Mouse (Mus musculus): ENCODE measurements around the gene Rnf150. TPM values are rescaled to one million over a fixed set of nuclear protein-coding genes. Genes with fewer than 3 reads are reported as not detected.

Rnf150 gene
- polyA plus RNA-seq, 1 experiment from 2014 or later, result 0.13 TPM

DNA sequence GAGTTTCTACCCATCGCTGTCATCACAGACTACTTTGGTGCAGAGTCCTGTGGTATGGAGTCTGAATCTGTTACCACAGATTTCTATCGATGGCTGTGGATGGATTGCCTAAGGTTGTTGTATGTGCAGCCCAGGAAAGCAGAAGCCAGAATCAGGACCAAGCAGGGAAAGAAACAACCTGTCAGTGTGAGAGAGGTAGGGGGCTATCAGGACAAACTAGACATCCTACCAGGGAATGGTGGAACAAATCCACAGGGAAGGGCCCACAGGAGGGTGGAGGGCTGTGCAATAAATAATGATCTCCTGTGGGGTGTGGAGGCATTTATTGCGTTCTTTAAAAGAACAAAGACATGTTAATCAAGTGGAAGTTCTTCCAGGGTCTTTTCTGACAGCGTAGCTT is 56.5 kb downstream of the Rnf150 start:
- Histone ChIP-seq H3K9me3 (replicated peaks; ENCODE audit: control insufficient read depth, low read length) (no peaks in the 10 kb centered on the region), H3K4me2 (ENCODE audit: low read depth, low read length) (no peak overlapping the region), H3K4me1 (ENCODE audit: control insufficient read depth, low read depth, low read length) (no peaks in the 10 kb centered on the region), H3K27me3 (ENCODE audit: control insufficient read depth, insufficient read depth, low read depth, low read length) (no peaks in the 10 kb centered on the region), H3K9ac (ENCODE audit: low read depth, low read length) (no peak overlapping the region), H3K36me3 (ENCODE audit: control insufficient read depth, insufficient read depth) (no peaks in the 10 kb centered on the region), H3K27ac (ENCODE audit: low read length) (no peak overlapping the region), H3K4me3 (ENCODE audit: low read depth, low read length) (no peak overlapping the region)
- no peak for ATAC-seq (ENCODE audit: low read depth)
- WGBS (ENCODE audit: insufficient replicate concordance), result 60% methylated on average over 4 of the region's 4 CpGs

- no peak overlapping the region for H3K27ac ChIP-seq (ENCODE audit: low read length)
- ATAC-seq (ENCODE audit: low read depth), result no peak
- WGBS (ENCODE audit: insufficient replicate concordance), result 54% methylated on average over 4 of the region's 4 CpGs
Observed at GRCm38 (mm10) chr8:82920124-82920523, 57.0 kb downstream of the Rnf150 start.

DNA sequence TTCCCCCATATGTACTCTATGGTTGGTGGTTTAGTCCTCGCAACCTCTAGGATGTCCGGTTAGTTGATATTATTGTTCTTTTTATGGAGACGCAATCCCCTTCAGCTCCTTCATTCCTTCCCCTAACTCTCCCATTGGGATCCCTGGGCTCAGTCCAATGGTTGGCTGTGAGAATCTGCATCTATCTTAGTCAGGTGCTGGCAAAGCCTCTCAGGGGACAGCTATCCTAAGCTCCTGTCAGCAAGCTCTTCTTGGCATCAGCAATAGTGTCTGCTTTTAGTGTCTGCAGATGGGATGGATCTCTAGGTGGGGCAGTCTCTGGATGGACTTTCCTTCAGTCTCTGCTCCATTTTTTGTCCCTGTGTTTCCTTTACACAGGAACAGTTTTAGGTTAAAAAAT is 62.1 kb downstream of the Rnf150 start:
- no peak overlapping the region for H3K27ac ChIP-seq (ENCODE audit: low read length)
- ATAC-seq (ENCODE audit: low read depth), result no peak

More at GRCm38 (mm10) chr8:82920124-82920523, 57.0 kb downstream of the Rnf150 start:
- H3K9ac ChIP-seq (ENCODE audit: low read depth, low read length), result no peak overlapping the region
- no peaks in the 10 kb centered on the region for H3K9me3 ChIP-seq (replicated peaks; ENCODE audit: control insufficient read depth, low read length)
- no peak overlapping the region for H3K4me2 ChIP-seq (ENCODE audit: low read depth, low read length)
- H3K27me3 ChIP-seq (ENCODE audit: control insufficient read depth, insufficient read depth, low read depth, low read length), result no peaks in the 10 kb centered on the region
- no peak overlapping the region for H3K4me3 ChIP-seq (ENCODE audit: low read depth, low read length)
- H3K36me3 ChIP-seq (ENCODE audit: control insufficient read depth, insufficient read depth), result no peaks in the 10 kb centered on the region
- H3K4me1 ChIP-seq (ENCODE audit: control insufficient read depth, low read depth, low read length), result no peaks in the 10 kb centered on the region

DNA sequence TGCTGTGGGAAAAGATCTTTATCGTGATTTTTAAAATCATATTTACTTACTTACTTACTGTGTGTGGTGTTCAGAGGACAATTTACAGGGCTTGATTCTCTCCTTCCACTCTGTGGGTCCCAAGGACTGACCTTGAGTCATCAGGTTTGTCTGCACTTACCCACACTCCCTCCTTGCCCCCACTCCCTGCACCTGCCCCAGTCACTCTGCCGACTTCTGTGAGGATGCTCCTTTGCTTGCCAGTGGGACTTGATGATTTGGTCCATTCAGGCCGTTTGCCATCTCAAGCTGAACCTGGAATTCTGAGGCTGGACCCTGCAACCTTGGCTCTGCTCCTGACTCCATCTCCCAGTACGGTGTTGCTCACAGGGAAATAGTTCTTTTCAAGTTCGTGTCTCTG is 63.4 kb downstream of the Rnf150 start:
- Histone ChIP-seq H3K4me3 (ENCODE audit: low read depth, low read length) (no peak overlapping the region), H3K9ac (ENCODE audit: low read depth, low read length) (no peak overlapping the region), H3K27ac (ENCODE audit: low read length) (no peak overlapping the region), H3K36me3 (ENCODE audit: control insufficient read depth, insufficient read depth) (no peaks in the 10 kb centered on the region), H3K27me3 (ENCODE audit: control insufficient read depth, insufficient read depth, low read depth, low read length) (no peaks in the 10 kb centered on the region), H3K9me3 (replicated peaks; ENCODE audit: control insufficient read depth, low read length) (no peaks in the 10 kb centered on the region), H3K4me2 (ENCODE audit: low read depth, low read length) (no peak overlapping the region), H3K4me1 (ENCODE audit: control insufficient read depth, low read depth, low read length) (no peaks in the 10 kb centered on the region)
- no peak for ATAC-seq (ENCODE audit: low read depth)
- WGBS (ENCODE audit: insufficient replicate concordance), result 61% methylated on average over 5 of the region's 5 CpGs

More for the DNA sequence above, 62.1 kb downstream of the Rnf150 start:
- Histone ChIP-seq H3K27me3 (ENCODE audit: control insufficient read depth, insufficient read depth, low read depth, low read length) (no peaks in the 10 kb centered on the region), H3K4me1 (ENCODE audit: control insufficient read depth, low read depth, low read length) (no peaks in the 10 kb centered on the region), H3K9me3 (replicated peaks; ENCODE audit: control insufficient read depth, low read length) (no peaks in the 10 kb centered on the region), H3K4me3 (ENCODE audit: low read depth, low read length) (no peak overlapping the region), H3K9ac (ENCODE audit: low read depth, low read length) (no peak overlapping the region), H3K36me3 (ENCODE audit: control insufficient read depth, insufficient read depth) (no peaks in the 10 kb centered on the region), H3K4me2 (ENCODE audit: low read depth, low read length) (no peak overlapping the region)
- WGBS (ENCODE audit: insufficient replicate concordance), result 82% methylated on average over 3 of the region's 3 CpGs

- Histone ChIP-seq H3K4me3 (ENCODE audit: low read depth, low read length) (no peak overlapping the region), H3K36me3 (ENCODE audit: control insufficient read depth, insufficient read depth) (no peaks in the 10 kb centered on the region), H3K9me3 (replicated peaks; ENCODE audit: control insufficient read depth, low read length) (no peaks in the 10 kb centered on the region), H3K9ac (ENCODE audit: low read depth, low read length) (no peak overlapping the region), H3K27me3 (ENCODE audit: control insufficient read depth, insufficient read depth, low read depth, low read length) (no peaks in the 10 kb centered on the region), H3K4me2 (ENCODE audit: low read depth, low read length) (no peak overlapping the region), H3K4me1 (ENCODE audit: control insufficient read depth, low read depth, low read length) (no peaks in the 10 kb centered on the region), H3K27ac (ENCODE audit: low read length) (no peak overlapping the region)
- 75% methylated on average over 7 of the region's 7 CpGs for WGBS (ENCODE audit: insufficient replicate concordance)
- ATAC-seq (ENCODE audit: low read depth), result no peak
Observed at GRCm38 (mm10) chr8:82931554-82931953, 68.4 kb downstream of the Rnf150 start.

DNA sequence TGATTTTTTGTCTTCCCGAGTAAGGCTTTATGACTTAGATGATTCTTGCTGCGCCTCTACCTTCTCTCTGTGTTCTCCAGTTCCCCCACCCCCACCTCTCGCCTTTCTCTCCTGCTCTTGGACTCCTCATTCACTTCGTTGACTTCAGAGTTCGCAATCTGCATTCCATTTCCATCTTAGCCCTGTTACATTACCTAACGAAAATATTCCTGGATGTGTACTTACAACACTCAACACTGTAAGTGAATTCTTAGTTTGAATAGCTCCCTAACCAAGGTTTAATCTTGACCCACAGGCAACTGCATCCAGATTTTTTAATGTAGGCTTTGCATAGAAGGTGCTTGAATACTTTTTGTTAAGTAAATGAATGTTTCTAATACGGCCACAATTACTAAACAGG is 73.0 kb downstream of the Rnf150 start:
- no peak overlapping the region for H3K9ac ChIP-seq (ENCODE audit: low read depth, low read length)
- H3K27me3 ChIP-seq (ENCODE audit: control insufficient read depth, insufficient read depth, low read depth, low read length), result no peaks in the 10 kb centered on the region
- H3K9me3 ChIP-seq (replicated peaks; ENCODE audit: control insufficient read depth, low read length), result no peaks in the 10 kb centered on the region
- no peak for ATAC-seq (ENCODE audit: low read depth)
- 58% methylated on average over 7 of the region's 7 CpGs for WGBS (ENCODE audit: insufficient replicate concordance)
- no peaks in the 10 kb centered on the region for H3K36me3 ChIP-seq (ENCODE audit: control insufficient read depth, insufficient read depth)
- H3K27ac ChIP-seq (ENCODE audit: low read length), result no peak overlapping the region
- H3K4me1 ChIP-seq (ENCODE audit: control insufficient read depth, low read depth, low read length), result no peaks in the 10 kb centered on the region
- H3K4me3 ChIP-seq (ENCODE audit: low read depth, low read length), result no peak overlapping the region
- H3K4me2 ChIP-seq (ENCODE audit: low read depth, low read length), result no peak overlapping the region

GRCm38 (mm10) chr8:82936866-82937265 is 73.7 kb downstream of the Rnf150 start:
- Histone ChIP-seq H3K9me3 (replicated peaks; ENCODE audit: control insufficient read depth, low read length) (no peaks in the 10 kb centered on the region), H3K36me3 (ENCODE audit: control insufficient read depth, insufficient read depth) (no peaks in the 10 kb centered on the region), H3K9ac (ENCODE audit: low read depth, low read length) (no peak overlapping the region), H3K4me2 (ENCODE audit: low read depth, low read length) (no peak overlapping the region), H3K4me1 (ENCODE audit: control insufficient read depth, low read depth, low read length) (no peaks in the 10 kb centered on the region), H3K4me3 (ENCODE audit: low read depth, low read length) (no peak overlapping the region), H3K27me3 (ENCODE audit: control insufficient read depth, insufficient read depth, low read depth, low read length) (no peaks in the 10 kb centered on the region), H3K27ac (ENCODE audit: low read length) (no peak overlapping the region)
- 66% methylated on average over 4 of the region's 4 CpGs for WGBS (ENCODE audit: insufficient replicate concordance)
- no peak for ATAC-seq (ENCODE audit: low read depth)

- Histone ChIP-seq H3K4me2 (ENCODE audit: low read depth, low read length) (no peak overlapping the region), H3K27me3 (ENCODE audit: control insufficient read depth, insufficient read depth, low read depth, low read length) (no peaks in the 10 kb centered on the region), H3K27ac (ENCODE audit: low read length) (no peak overlapping the region), H3K9me3 (replicated peaks; ENCODE audit: control insufficient read depth, low read length) (no peaks in the 10 kb centered on the region), H3K9ac (ENCODE audit: low read depth, low read length) (no peak overlapping the region), H3K4me3 (ENCODE audit: low read depth, low read length) (no peak overlapping the region), H3K36me3 (ENCODE audit: control insufficient read depth, insufficient read depth) (no peaks in the 10 kb centered on the region), H3K4me1 (ENCODE audit: control insufficient read depth, low read depth, low read length) (no peaks in the 10 kb centered on the region)
- 6% methylated on average over 6 of the region's 6 CpGs for WGBS (ENCODE audit: insufficient replicate concordance)
- ATAC-seq (ENCODE audit: low read depth), result peak; percentile 58; the same call in 1 of the 2 replicates
Observed at GRCm38 (mm10) chr8:82939912-82940311, 76.8 kb downstream of the Rnf150 start.

GRCm38 (mm10) chr8:82943223-82944006 is 80.3 kb downstream of the Rnf150 start:
- Histone ChIP-seq H3K4me3 (ENCODE audit: low read depth, low read length) (no peak overlapping the region), H3K9ac (ENCODE audit: low read depth, low read length) (no peak overlapping the region), H3K9me3 (replicated peaks; ENCODE audit: control insufficient read depth, low read length) (no peaks in the 10 kb centered on the region), H3K27me3 (ENCODE audit: control insufficient read depth, insufficient read depth, low read depth, low read length) (no peaks in the 10 kb centered on the region), H3K27ac (ENCODE audit: low read length) (no peak overlapping the region), H3K36me3 (ENCODE audit: control insufficient read depth, insufficient read depth) (no peaks in the 10 kb centered on the region), H3K4me1 (ENCODE audit: control insufficient read depth, low read depth, low read length) (no peaks in the 10 kb centered on the region), H3K4me2 (ENCODE audit: low read depth, low read length) (no peak overlapping the region)
- ATAC-seq (ENCODE audit: low read depth), result no peak
- WGBS (ENCODE audit: insufficient replicate concordance), result 58% methylated on average over 6 of the region's 6 CpGs
